Mouse (Mus musculus) hindbrain, embryonic 13.5 days (tissue): Measurements from ENCODE around the gene Ube2dnl1. TPM values are rescaled to one million over a fixed set of nuclear protein-coding genes. Genes with fewer than 3 reads are reported as not detected.

Source experiments
- ATAC-seq: fragments of 200-750 bp; cut with Nextera tagmentation; 2 replicates; pipeline ENCODE4 v1.8.0; 2017; ENCODE audit warnings: moderate TSS enrichment; ENCODE audit not compliant: low FRiP score
- H3K27ac ChIP-seq: fragments of 300-500 bp; sonication (generic); 2 replicates; pipeline ENCODE4 v1.5.1; 2015; ENCODE audit warnings: inconsistent platforms, mild to moderate bottlenecking, moderate library complexity
- H3K27me3 ChIP-seq: fragments of 300-500 bp; sonication (generic); 2 replicates; pipeline ENCODE4 v1.6.1; 2015; ENCODE audit warnings: mild to moderate bottlenecking, inconsistent platforms
- H3K36me3 ChIP-seq: fragments of 300-500 bp; sonication (generic); 2 replicates; pipeline ENCODE4 v1.6.1; 2015; ENCODE audit warnings: mild to moderate bottlenecking, inconsistent platforms
- H3K4me1 ChIP-seq: fragments of 300-500 bp; sonication (generic); replicated peaks from 2 replicates; pipeline ENCODE4 v1.6.1; 2015; ENCODE audit warnings: inconsistent platforms
- H3K4me2 ChIP-seq: fragments of 300-500 bp; sonication (generic); 2 replicates; pipeline ENCODE4 v1.6.1; 2015; ENCODE audit warnings: inconsistent platforms, mild to moderate bottlenecking, moderate library complexity
- H3K4me3 ChIP-seq: fragments of 300-500 bp; sonication (generic); 2 replicates; pipeline ENCODE4 v1.5.1; 2015; ENCODE audit warnings: mild to moderate bottlenecking, inconsistent platforms
- H3K9ac ChIP-seq: fragments of 300-500 bp; sonication (generic); 2 replicates; pipeline ENCODE4 v1.6.1; 2015; ENCODE audit warnings: mild to moderate bottlenecking, inconsistent platforms
- H3K9me3 ChIP-seq: fragments of 300-500 bp; sonication (generic); 2 replicates; pipeline ENCODE4 v1.6.1; 2016; ENCODE audit warnings: inconsistent platforms
- WGBS: fragments of 180-500 bp; shearing (Covaris S2); methylation state at CpG from one replicate; pipeline ENCODE4 v1.1.7; 2015; 5-methylcytosine and 5-hydroxymethylcytosine counted together
- polyA plus RNA-seq: library from polyadenylated mRNA; unstranded; fragments of >200 nt; fragmentation: Nextera tagmentation; extraction: Ambion mirVana; gene quantifications from 2 replicates; pipeline ENCODE4 v1.2.1, GENCODE M21; 2015

Ube2dnl1 gene
- not detected in 2 replicates for polyA plus RNA-seq

- H3K4me3 ChIP-seq = no peak within 1 kb of the TSS
These were observed at the start of gene Ube2dnl1 for GRCm38 (mm10) chrX:114904712-114905111. Gene Ube2dnl1, plus strand, starts transcription at chrX:114905012.

GRCm38 (mm10) chrX:114895489-114895888 lies 9.3 kb upstream of the Ube2dnl1 start:
- Histone ChIP-seq H3K4me1 (no peaks in the 10 kb centered on the region), H3K27ac (no peak overlapping the region), H3K27me3 (no peaks in the 10 kb centered on the region), H3K9ac (no peak overlapping the region), H3K9me3 (no peaks in the 10 kb centered on the region), H3K4me2 (no peak overlapping the region), H3K36me3 (no peaks in the 10 kb centered on the region), H3K4me3 (no peak overlapping the region)
- no peak for ATAC-seq

More at GRCm38 (mm10) chrX:114904712-114905111, at the start of gene Ube2dnl1:
- 73% methylated on average over 5 of the region's 5 CpGs for WGBS
- Histone ChIP-seq H3K36me3 (no peaks in the 10 kb centered on the region), H3K4me1 (no peaks in the 10 kb centered on the region), H3K9ac (no peak within 1 kb of the TSS), H3K27me3 (no peaks in the 10 kb centered on the region), H3K27ac (no peak within 1 kb of the TSS), H3K4me2 (no peak within 1 kb of the TSS), H3K9me3 (no peaks in the 10 kb centered on the region)
- ATAC-seq = no peak

- Histone ChIP-seq H3K9me3 (no peaks in the 10 kb centered on the region), H3K4me3 (no peak overlapping the region), H3K36me3 (no peaks in the 10 kb centered on the region), H3K9ac (no peak overlapping the region), H3K27ac (no peak overlapping the region), H3K27me3 (no peaks in the 10 kb centered on the region), H3K4me1 (no peaks in the 10 kb centered on the region), H3K4me2 (no peak overlapping the region)
- ATAC-seq = no peak
- 87% methylated on average over 3 of the region's 3 CpGs for WGBS
These were observed 7.3 kb upstream of the Ube2dnl1 start for GRCm38 (mm10) chrX:114897506-114897905.

GRCm38 (mm10) chrX:114903391-114903790 lies 1.4 kb upstream of the Ube2dnl1 start:
- no peak overlapping the region for H3K27ac ChIP-seq
- H3K4me1 ChIP-seq = no peaks in the 10 kb centered on the region
- H3K9me3 ChIP-seq = no peaks in the 10 kb centered on the region
- H3K4me2 ChIP-seq = no peak overlapping the region
- no peak for ATAC-seq
- H3K4me3 ChIP-seq = no peak overlapping the region
- H3K36me3 ChIP-seq = no peaks in the 10 kb centered on the region
- no peaks in the 10 kb centered on the region for H3K27me3 ChIP-seq
- H3K9ac ChIP-seq = no peak overlapping the region

GRCm38 (mm10) chrX:114907282-114907681 lies 2.5 kb downstream of the Ube2dnl1 start, which contains the start of gene Ube2dnl2:
Gene Ube2dnl2, plus strand, starts transcription at chrX:114907582.
- no peaks in the 10 kb centered on the region for H3K4me1 ChIP-seq
- no peaks in the 10 kb centered on the region for H3K36me3 ChIP-seq
- 90% methylated on average over 1 of the region's 1 CpGs for WGBS
- H3K9ac ChIP-seq = no peak within 1 kb of the TSS
- no peaks in the 10 kb centered on the region for H3K27me3 ChIP-seq
- no peak within 1 kb of the TSS for H3K4me2 ChIP-seq
- no peak for ATAC-seq
- no peak within 1 kb of the TSS for H3K4me3 ChIP-seq
- no peak within 1 kb of the TSS for H3K27ac ChIP-seq
- no peaks in the 10 kb centered on the region for H3K9me3 ChIP-seq

GRCm38 (mm10) chrX:114955066-114955465 lies 50.3 kb downstream of the Ube2dnl1 start:
- no peak overlapping the region for H3K9ac ChIP-seq
- no peaks in the 10 kb centered on the region for H3K9me3 ChIP-seq
- ATAC-seq = no peak
- H3K36me3 ChIP-seq = no peaks in the 10 kb centered on the region
- 42% methylated on average over 1 of the region's 1 CpGs for WGBS
- H3K27me3 ChIP-seq = no peaks in the 10 kb centered on the region
- H3K4me1 ChIP-seq = no peaks in the 10 kb centered on the region
- H3K4me3 ChIP-seq = no peak overlapping the region
- no peak overlapping the region for H3K4me2 ChIP-seq
- H3K27ac ChIP-seq = no peak overlapping the region

Other genes starting within 250 kb of the Ube2dnl1 start
- not detected in 2 replicates for gene Ube2dnl2, start 2.6 kb downstream of the Ube2dnl1 start, polyA plus RNA-seq